Mouse (Mus musculus) c-Kit-negative CD71-positive TER-119-positive erythroid progenitor cells, embryonic 14.5 days (primary cell): Measurements from ENCODE around the gene Timm23.
"Not testable (repeated sequence)": the region's sequence is repeated elsewhere in the genome, so short reads cannot be mapped to it uniquely, and the experiment has no call there.

Source experiments
- DNase-seq: peaks from one replicate; pipeline ENCODE4 v3.0.0-alpha.2; 2013; ENCODE audit warnings: low read depth, low spot score

Timm23 gene

GRCm38 (mm10) chr14:32201791-32202451 is at the start of gene Timm23, which contains the start of gene Parg:
Gene Timm23 (minus strand): TSS chr14:32201898.
Gene Parg (plus strand): TSS chr14:32201949.
- DNase-seq, result peak; percentile 67

- no peak for DNase-seq
Observed at GRCm38 (mm10) chr14:32249616-32250015, 47.9 kb upstream of the Timm23 start.

- DNase-seq, result no peak
Observed at GRCm38 (mm10) chr14:32246019-32246418, 44.3 kb upstream of the Timm23 start.

- DNase-seq, result no peak
Observed at GRCm38 (mm10) chr14:32242401-32242800, 40.7 kb upstream of the Timm23 start.

- peak; percentile 58 for DNase-seq
Observed at GRCm38 (mm10) chr14:32228996-32229395, 27.3 kb upstream of the Timm23 start.

GRCm38 (mm10) chr14:32226601-32227000 is 24.9 kb upstream of the Timm23 start:
- no peak for DNase-seq

GRCm38 (mm10) chr14:32201354-32201753 is 344 bp downstream of the Timm23 start:
- peak; percentile 19 for DNase-seq

- not testable (repeated sequence) for DNase-seq
Observed at GRCm38 (mm10) chr14:32193557-32193956, 8.1 kb downstream of the Timm23 start.

GRCm38 (mm10) chr14:32192437-32192836 is 9.3 kb downstream of the Timm23 start:
- DNase-seq, result no peak

GRCm38 (mm10) chr14:32191926-32192325 is 9.8 kb downstream of the Timm23 start:
- no peak for DNase-seq

GRCm38 (mm10) chr14:32190627-32191391 is 10.9 kb downstream of the Timm23 start:
- DNase-seq, result no peak

- no peak for DNase-seq
Observed at GRCm38 (mm10) chr14:32183846-32184245, 17.9 kb downstream of the Timm23 start.

GRCm38 (mm10) chr14:32180861-32181260 is 20.8 kb downstream of the Timm23 start:
- DNase-seq, result no peak

- no peak for DNase-seq
Observed at GRCm38 (mm10) chr14:32179393-32180195, 22.1 kb downstream of the Timm23 start.

- DNase-seq, result not testable (repeated sequence)
Observed at GRCm38 (mm10) chr14:32176590-32176989, 25.1 kb downstream of the Timm23 start.

- DNase-seq, result no peak
Observed at GRCm38 (mm10) chr14:32175310-32175709, 26.4 kb downstream of the Timm23 start.

GRCm38 (mm10) chr14:32170137-32170536 is 31.6 kb downstream of the Timm23 start:
- no peak for DNase-seq

- DNase-seq, result peak; percentile 88
Observed at GRCm38 (mm10) chr14:32168653-32169231, 33.0 kb downstream of the Timm23 start.

- DNase-seq, result no peak
Observed at GRCm38 (mm10) chr14:32167326-32167725, 34.4 kb downstream of the Timm23 start.

GRCm38 (mm10) chr14:32166840-32167239 is 34.9 kb downstream of the Timm23 start:
- DNase-seq, result no peak

GRCm38 (mm10) chr14:32166062-32166441 is 35.6 kb downstream of the Timm23 start:
- no peak for DNase-seq
